Mouse (Mus musculus): ENCODE data around the gene Syncrip. TPM values are rescaled to one million over a fixed set of nuclear protein-coding genes. Genes with fewer than 3 reads are reported as not detected.

The Syncrip gene
- total and polyA plus RNA-seq, 3 experiments: 125 to 162 (median 153) TPM

DNA sequence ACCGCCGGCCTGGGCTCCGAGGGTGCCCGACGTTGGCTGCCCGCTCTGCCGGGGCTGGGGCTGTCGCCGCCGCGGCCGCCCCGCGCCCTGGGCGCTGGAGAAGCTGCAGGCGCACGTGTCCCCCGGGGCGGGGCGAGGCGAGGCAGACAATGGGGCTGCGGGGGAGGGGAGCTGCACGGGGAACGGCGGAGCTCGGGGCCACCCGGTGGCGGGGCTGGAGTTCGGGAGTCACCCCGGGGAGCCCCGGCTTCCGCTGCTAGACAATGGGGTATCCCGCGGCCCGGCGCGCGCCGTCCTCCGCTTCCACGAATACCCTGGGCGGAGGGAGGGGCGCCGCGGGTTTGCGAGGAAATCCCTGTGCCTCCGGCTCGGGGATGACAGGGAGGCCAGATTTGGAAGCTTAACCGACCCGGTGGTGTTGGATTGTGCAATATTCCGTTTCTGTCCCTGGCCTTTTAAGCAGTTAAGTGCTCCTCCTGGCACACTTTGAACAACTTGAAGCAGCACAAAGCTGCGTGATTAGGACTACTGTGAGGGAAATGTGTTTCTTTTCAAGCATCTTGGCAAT is 539 bp upstream of the Syncrip start (continued):
- TF ChIP-seq MAX (IDR thresholded peaks at IDR 0.05; ENCODE audit: low read length) (no peak; the same call in 1 of the 2 replicates), TCF12 (IDR thresholded peaks at IDR 0.05; ENCODE audit: low read depth, low read length) (no peak), CTCF (IDR thresholded peaks at IDR 0.05 in 2 of 3, conservative IDR thresholded peaks at IDR 0.05 in 1 of 3; ENCODE audit: control insufficient read depth in 1 of 3, insufficient read depth in 1 of 3, low read depth in 2 of 3, low read length in 3 of 3, poor library complexity in 1 of 3, severe bottlenecking in 1 of 3) (no peak)

GRCm38 (mm10) chr9:88481791-88482160 is 598 bp downstream of the Syncrip start:
- TF ChIP-seq USF2 (IDR thresholded peaks at IDR 0.05; ENCODE audit: borderline replicate concordance in 1 of 2, insufficient read depth in 1 of 2, low read depth in 1 of 2, low read length in 2 of 2) (no peak), SMC3 (IDR thresholded peaks at IDR 0.05; ENCODE audit: low read depth, low read length) (no peak), POLR2AphosphoS2 (IDR thresholded peaks at IDR 0.05; ENCODE audit: low read length) (no peak), MAZ (IDR thresholded peaks at IDR 0.05; ENCODE audit: low read depth, low read length) (no peak), ETS1 (IDR thresholded peaks at IDR 0.05; ENCODE audit: low read depth, low read length) (no peak), GABPA (IDR thresholded peaks at IDR 0.05; ENCODE audit: low read depth, low read length) (no peak)
- Histone ChIP-seq H3K4me1 (ENCODE audit: control insufficient read depth in 1 of 2, insufficient read depth in 2 of 2, low read length in 2 of 2) (peaks cover 4 to 9% of the 10 kb centered on the region in 2 experiments; a peak in 2 of 4 replicates), H3K27ac (ENCODE audit: control insufficient read depth, low read depth, low read length) (peak overlapping the region; percentile 82), H3K4me3 (ENCODE audit: control insufficient read depth in 1 of 2, insufficient read depth in 1 of 2, low read depth in 2 of 2, low read length in 2 of 2) (peak overlapping the region; percentile 95 to 97), H3K79me2 (ENCODE audit: control insufficient read depth, insufficient read depth, low read length, poor library complexity) (peaks cover 39% of the 10 kb centered on the region), H3K27me3 (ENCODE audit: control insufficient read depth in 1 of 2, insufficient read depth in 2 of 2, low read length in 2 of 2) (peaks cover 0 to 4% of the 10 kb centered on the region in 2 experiments; a peak in 2 of 4 replicates), H3K36me3 (ENCODE audit: control insufficient read depth in 1 of 2, insufficient read depth in 2 of 2, low read length in 2 of 2) (peaks cover 20 to 30% of the 10 kb centered on the region in 2 experiments), H3K9ac (ENCODE audit: control insufficient read depth, low read depth, low read length, poor library complexity, severe bottlenecking) (peak overlapping the region; percentile 100), H3K9me3 (replicated peaks; ENCODE audit: insufficient read depth, low read length) (no peaks in the 10 kb centered on the region)
- DNase-seq (ENCODE audit: low read depth, low spot score): peak; percentile 51

DNA sequence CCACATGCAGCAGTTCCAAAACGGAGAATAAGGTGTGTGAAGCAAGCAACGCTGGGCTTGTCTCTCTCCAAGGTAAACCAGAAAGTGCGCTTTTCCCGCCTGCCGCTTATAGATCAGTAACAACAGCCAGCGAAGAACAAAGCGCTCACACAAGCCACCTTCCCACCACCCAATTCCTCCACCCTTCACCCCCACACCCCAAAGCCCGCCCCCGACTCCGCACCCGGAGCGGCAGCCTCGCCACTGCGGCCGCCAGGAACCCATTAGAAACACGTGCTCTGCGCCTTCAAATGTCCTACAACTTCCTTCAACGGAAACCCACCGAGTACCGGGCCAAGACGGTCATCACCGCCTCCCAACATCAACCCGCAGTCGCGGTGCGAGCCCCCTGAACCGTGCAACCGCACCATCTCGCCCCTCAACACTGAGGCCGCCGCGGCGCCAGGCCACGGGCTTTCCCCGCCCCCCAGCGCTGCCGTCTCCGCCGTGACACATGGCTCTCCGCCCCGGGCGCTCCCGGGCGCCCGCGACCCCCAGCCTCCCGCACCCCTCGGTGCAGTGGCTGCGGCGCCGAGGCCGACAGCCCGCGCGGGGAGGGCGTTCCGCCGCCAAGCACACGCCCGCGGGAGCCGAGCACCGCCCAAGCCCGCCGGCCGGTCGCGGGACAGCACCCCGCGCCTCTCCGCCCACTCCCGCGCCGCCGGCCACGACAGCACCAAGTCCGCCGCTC is 1.1 kb downstream of the Syncrip start:
- no peaks in the 10 kb centered on the region; a peak in 1 of 4 replicates for H3K27me3 ChIP-seq (ENCODE audit: control insufficient read depth in 1 of 2, insufficient read depth in 2 of 2, low read length in 2 of 2)
- H3K9me3 ChIP-seq (replicated peaks; ENCODE audit: insufficient read depth, low read length): no peaks in the 10 kb centered on the region
- peaks cover 4 to 9% of the 10 kb centered on the region in 2 experiments; a peak in 2 of 4 replicates for H3K4me1 ChIP-seq (ENCODE audit: control insufficient read depth in 1 of 2, insufficient read depth in 2 of 2, low read length in 2 of 2)
- H3K9ac ChIP-seq (ENCODE audit: control insufficient read depth, low read depth, low read length, poor library complexity, severe bottlenecking): peak overlapping the region; percentile 100
- peak overlapping the region; percentile 82 for H3K27ac ChIP-seq (ENCODE audit: control insufficient read depth, low read depth, low read length)
- H3K79me2 ChIP-seq (ENCODE audit: control insufficient read depth, insufficient read depth, low read length, poor library complexity): peaks cover 39% of the 10 kb centered on the region
- TF ChIP-seq TBP (IDR thresholded peaks at IDR 0.05; ENCODE audit: low read depth, low read length): no peak
- peak; percentile 93 for TF ChIP-seq MXI1 (IDR thresholded peaks at IDR 0.05; ENCODE audit: low read depth, low read length)
- TF ChIP-seq UBTF (IDR thresholded peaks at IDR 0.05; ENCODE audit: borderline replicate concordance, insufficient read depth, low read depth, low read length): 0 out of 2 replicates have a peak, but pooled peaks have one; percentile 48
- no peak for TF ChIP-seq ZNF384 (IDR thresholded peaks at IDR 0.05; ENCODE audit: low read depth, low read length)
- TF ChIP-seq JUND (IDR thresholded peaks at IDR 0.05; ENCODE audit: low read depth, low read length): no peak
- no peak for TF ChIP-seq SMC3 (IDR thresholded peaks at IDR 0.05; ENCODE audit: low read depth, low read length)
- peak; percentile 50 for TF ChIP-seq SIN3A (IDR thresholded peaks at IDR 0.05; ENCODE audit: low read length)
- peak; percentile 49; the same call in 1 of the 2 replicates for TF ChIP-seq MYC (IDR thresholded peaks at IDR 0.05; ENCODE audit: low read depth, low read length)
- TF ChIP-seq NRF1 (IDR thresholded peaks at IDR 0.05; ENCODE audit: insufficient read depth, low read depth, low read length, poor library complexity, severe bottlenecking): no peak
- peak; percentile 70 for TF ChIP-seq MAX (IDR thresholded peaks at IDR 0.05; ENCODE audit: low read length)
- peaks cover 23 to 30% of the 10 kb centered on the region in 2 experiments for H3K36me3 ChIP-seq (ENCODE audit: control insufficient read depth in 1 of 2, insufficient read depth in 2 of 2, low read length in 2 of 2)
- DNase-seq (ENCODE audit: low read depth, low spot score): peak; percentile 58
- peak overlapping the region; percentile 95 to 97 for H3K4me3 ChIP-seq (ENCODE audit: control insufficient read depth in 1 of 2, insufficient read depth in 1 of 2, low read depth in 2 of 2, low read length in 2 of 2)

Measured in MEL (cell line).